Mouse (Mus musculus): ENCODE results near the gene Smad1. TPM values are rescaled to one million over a fixed set of nuclear protein-coding genes. Genes with fewer than 3 reads are reported as not detected.

The Smad1 gene
- polyA plus RNA-seq, 1 experiment, result 23.8 TPM

- Histone ChIP-seq H3K4me1 (ENCODE audit: control insufficient read depth, insufficient read depth, low read length) (peaks cover 2% of the 10 kb centered on the region), H3K4me3 (ENCODE audit: low read depth, low read length) (no peak overlapping the region), H3K9me3 (replicated peaks; ENCODE audit: control insufficient read depth, insufficient read depth, low read length, poor library complexity, severe bottlenecking) (no peaks in the 10 kb centered on the region; the same call in 1 of the 2 replicates), H3K27me3 (ENCODE audit: control insufficient read depth, insufficient read depth, low read length, poor library complexity, severe bottlenecking) (no peaks in the 10 kb centered on the region), H3K36me3 (ENCODE audit: control insufficient read depth, insufficient read depth, low read length, poor library complexity, severe bottlenecking) (no peaks in the 10 kb centered on the region), H3K9ac (ENCODE audit: low read depth, poor library complexity, severe bottlenecking) (no peak overlapping the region), H3K27ac (ENCODE audit: insufficient read depth, low read length) (no peak overlapping the region)
- no peak for TF ChIP-seq CTCF (IDR thresholded peaks at IDR 0.05; ENCODE audit: low read depth, low read length)
- TF ChIP-seq POLR2A (IDR thresholded peaks at IDR 0.05; ENCODE audit: insufficient read depth, low read length), result no peak
- no peak for TF ChIP-seq EP300 (IDR thresholded peaks at IDR 0.05; ENCODE audit: insufficient read depth, low read depth, low read length)
Measured at GRCm38 (mm10) chr8:79386831-79387230, 12.5 kb downstream of the Smad1 start.

- Histone ChIP-seq H3K4me3 (ENCODE audit: low read depth, low read length) (no peak overlapping the region), H3K9ac (ENCODE audit: low read depth, poor library complexity, severe bottlenecking) (no peak overlapping the region), H3K27me3 (ENCODE audit: control insufficient read depth, insufficient read depth, low read length, poor library complexity, severe bottlenecking) (no peaks in the 10 kb centered on the region), H3K36me3 (ENCODE audit: control insufficient read depth, insufficient read depth, low read length, poor library complexity, severe bottlenecking) (no peaks in the 10 kb centered on the region), H3K27ac (ENCODE audit: insufficient read depth, low read length) (no peak overlapping the region), H3K4me1 (ENCODE audit: control insufficient read depth, insufficient read depth, low read length) (peaks cover 2% of the 10 kb centered on the region), H3K9me3 (replicated peaks; ENCODE audit: control insufficient read depth, insufficient read depth, low read length, poor library complexity, severe bottlenecking) (no peaks in the 10 kb centered on the region; the same call in 1 of the 2 replicates)
- no peak for TF ChIP-seq POLR2A (IDR thresholded peaks at IDR 0.05; ENCODE audit: insufficient read depth, low read length)
- no peak for TF ChIP-seq EP300 (IDR thresholded peaks at IDR 0.05; ENCODE audit: insufficient read depth, low read depth, low read length)
- peak; percentile 49 for TF ChIP-seq CTCF (IDR thresholded peaks at IDR 0.05; ENCODE audit: low read depth, low read length)
Measured at GRCm38 (mm10) chr8:79386358-79386757, 13.0 kb downstream of the Smad1 start.

- TF ChIP-seq CTCF (IDR thresholded peaks at IDR 0.05; ENCODE audit: low read depth, low read length) (no peak), POLR2A (IDR thresholded peaks at IDR 0.05; ENCODE audit: insufficient read depth, low read length) (no peak)
- no peak overlapping the region for H3K27ac ChIP-seq (ENCODE audit: insufficient read depth, low read length)
- no peaks in the 10 kb centered on the region for H3K36me3 ChIP-seq (ENCODE audit: control insufficient read depth, insufficient read depth, low read length, poor library complexity, severe bottlenecking)
- H3K9ac ChIP-seq (ENCODE audit: low read depth, poor library complexity, severe bottlenecking), result no peak overlapping the region
- H3K4me3 ChIP-seq (ENCODE audit: low read depth, low read length), result no peak overlapping the region
- H3K9me3 ChIP-seq (replicated peaks; ENCODE audit: control insufficient read depth, insufficient read depth, low read length, poor library complexity, severe bottlenecking), result no peaks in the 10 kb centered on the region; the same call in 1 of the 2 replicates
- peaks cover 4% of the 10 kb centered on the region for H3K4me1 ChIP-seq (ENCODE audit: control insufficient read depth, insufficient read depth, low read length)
- H3K27me3 ChIP-seq (ENCODE audit: control insufficient read depth, insufficient read depth, low read length, poor library complexity, severe bottlenecking), result no peaks in the 10 kb centered on the region
Measured at GRCm38 (mm10) chr8:79384276-79385271, 14.7 kb downstream of the Smad1 start.

GRCm38 (mm10) chr8:79382857-79383262 is 16.5 kb downstream of the Smad1 start:
- Histone ChIP-seq H3K4me3 (ENCODE audit: low read depth, low read length) (no peak overlapping the region), H3K27me3 (ENCODE audit: control insufficient read depth, insufficient read depth, low read length, poor library complexity, severe bottlenecking) (no peaks in the 10 kb centered on the region), H3K4me1 (ENCODE audit: control insufficient read depth, insufficient read depth, low read length) (peaks cover 4% of the 10 kb centered on the region), H3K9ac (ENCODE audit: low read depth, poor library complexity, severe bottlenecking) (no peak overlapping the region), H3K36me3 (ENCODE audit: control insufficient read depth, insufficient read depth, low read length, poor library complexity, severe bottlenecking) (no peaks in the 10 kb centered on the region), H3K27ac (ENCODE audit: insufficient read depth, low read length) (no peak overlapping the region), H3K9me3 (replicated peaks; ENCODE audit: control insufficient read depth, insufficient read depth, low read length, poor library complexity, severe bottlenecking) (no peaks in the 10 kb centered on the region; the same call in 1 of the 2 replicates)
- TF ChIP-seq POLR2A (IDR thresholded peaks at IDR 0.05; ENCODE audit: insufficient read depth, low read length) (no peak), CTCF (IDR thresholded peaks at IDR 0.05; ENCODE audit: low read depth, low read length) (no peak), EP300 (IDR thresholded peaks at IDR 0.05; ENCODE audit: insufficient read depth, low read depth, low read length) (no peak)

GRCm38 (mm10) chr8:79381771-79382170 is 17.5 kb downstream of the Smad1 start:
- no peaks in the 10 kb centered on the region for H3K27me3 ChIP-seq (ENCODE audit: control insufficient read depth, insufficient read depth, low read length, poor library complexity, severe bottlenecking)
- no peak for TF ChIP-seq POLR2A (IDR thresholded peaks at IDR 0.05; ENCODE audit: insufficient read depth, low read length)
- no peak for TF ChIP-seq CTCF (IDR thresholded peaks at IDR 0.05; ENCODE audit: low read depth, low read length)
- no peak for TF ChIP-seq EP300 (IDR thresholded peaks at IDR 0.05; ENCODE audit: insufficient read depth, low read depth, low read length)

GRCm38 (mm10) chr8:79380386-79380785 is 18.9 kb downstream of the Smad1 start:
- TF ChIP-seq POLR2A (IDR thresholded peaks at IDR 0.05; ENCODE audit: insufficient read depth, low read length) (no peak), EP300 (IDR thresholded peaks at IDR 0.05; ENCODE audit: insufficient read depth, low read depth, low read length) (no peak), CTCF (IDR thresholded peaks at IDR 0.05; ENCODE audit: low read depth, low read length) (no peak)
- peaks cover 2% of the 10 kb centered on the region for H3K4me1 ChIP-seq (ENCODE audit: control insufficient read depth, insufficient read depth, low read length)
- H3K4me3 ChIP-seq (ENCODE audit: low read depth, low read length), result no peak overlapping the region
- H3K27ac ChIP-seq (ENCODE audit: insufficient read depth, low read length), result no peak overlapping the region
- H3K36me3 ChIP-seq (ENCODE audit: control insufficient read depth, insufficient read depth, low read length, poor library complexity, severe bottlenecking), result no peaks in the 10 kb centered on the region
- H3K27me3 ChIP-seq (ENCODE audit: control insufficient read depth, insufficient read depth, low read length, poor library complexity, severe bottlenecking), result no peaks in the 10 kb centered on the region
- no peaks in the 10 kb centered on the region; the same call in 1 of the 2 replicates for H3K9me3 ChIP-seq (replicated peaks; ENCODE audit: control insufficient read depth, insufficient read depth, low read length, poor library complexity, severe bottlenecking)
- no peak overlapping the region for H3K9ac ChIP-seq (ENCODE audit: low read depth, poor library complexity, severe bottlenecking)

More at GRCm38 (mm10) chr8:79381771-79382170, 17.5 kb downstream of the Smad1 start:
- no peak overlapping the region for H3K27ac ChIP-seq (ENCODE audit: insufficient read depth, low read length)
- no peaks in the 10 kb centered on the region; the same call in 1 of the 2 replicates for H3K9me3 ChIP-seq (replicated peaks; ENCODE audit: control insufficient read depth, insufficient read depth, low read length, poor library complexity, severe bottlenecking)
- no peaks in the 10 kb centered on the region for H3K36me3 ChIP-seq (ENCODE audit: control insufficient read depth, insufficient read depth, low read length, poor library complexity, severe bottlenecking)
- no peak overlapping the region for H3K9ac ChIP-seq (ENCODE audit: low read depth, poor library complexity, severe bottlenecking)
- no peak overlapping the region for H3K4me3 ChIP-seq (ENCODE audit: low read depth, low read length)
- H3K4me1 ChIP-seq (ENCODE audit: control insufficient read depth, insufficient read depth, low read length), result peaks cover 4% of the 10 kb centered on the region
